Mouse (Mus musculus) stomach, postnatal 0 days (tissue): ENCODE measurements at regions not wholly inside any gene's neighbourhood (a gene's known extent, or its start where the extent isn't known, plus 50 kb on each side); places are given as distances from the start of the nearest gene placed in this dataset.

Experiments used
- ATAC-seq: fragments of 200-750 bp; cut with Nextera tagmentation; 2 replicates; pipeline ENCODE4 v1.8.0; 2017; ENCODE audit not compliant: low FRiP score, low TSS enrichment
- DNase-seq: peaks from one replicate; pipeline ENCODE4 v3.0.0-alpha.2; 2016; ENCODE audit warnings: low spot score
- H3K27ac ChIP-seq: fragments of 300-500 bp; sonication (generic); replicated peaks from 2 replicates; pipeline ENCODE4 v1.5.1; 2014; ENCODE audit warnings: mild to moderate bottlenecking, control low read depth
- H3K27me3 ChIP-seq: fragments of 300-500 bp; sonication (generic); 2 replicates; pipeline ENCODE4 v1.6.1; 2014; ENCODE audit warnings: low read length; ENCODE audit not compliant: control insufficient read depth, insufficient read depth
- H3K36me3 ChIP-seq: fragments of 300-500 bp; sonication (generic); 2 replicates; pipeline ENCODE4 v1.6.1; 2014; ENCODE audit warnings: low read length, mixed read lengths; ENCODE audit not compliant: control insufficient read depth, insufficient read depth
- H3K4me1 ChIP-seq: fragments of 300-500 bp; sonication (generic); replicated peaks from 2 replicates; pipeline ENCODE4 v1.6.1; 2014; ENCODE audit warnings: antibody characterized with exemption; ENCODE audit not compliant: control insufficient read depth, insufficient read depth
- H3K4me2 ChIP-seq: fragments of 300-500 bp; sonication (generic); replicated peaks from 2 replicates; pipeline ENCODE4 v1.6.1; 2014; ENCODE audit warnings: low read depth, mild to moderate bottlenecking, control low read depth, moderate library complexity
- H3K4me3 ChIP-seq: fragments of 300-500 bp; sonication (generic); 2 replicates; pipeline ENCODE4 v1.5.1; 2014; ENCODE audit warnings: low read depth, low read length, control low read depth
- H3K9ac ChIP-seq: fragments of 300-500 bp; sonication (generic); 2 replicates; pipeline ENCODE4 v1.6.1; 2014; ENCODE audit warnings: mild to moderate bottlenecking, low read length, control low read depth, mixed read lengths
- H3K9me3 ChIP-seq: fragments of 300-500 bp; sonication (generic); 2 replicates; pipeline ENCODE4 v1.6.1; 2016; ENCODE audit warnings: low read length; ENCODE audit not compliant: control insufficient read depth
- CTCF ChIP-seq: IDR thresholded peaks from 2 replicates; pipeline ENCODE4 v1.5.1; 2016; ENCODE audit warnings: antibody characterized with exemption, low read depth, mild to moderate bottlenecking, moderate library complexity
- EP300 ChIP-seq: optimal IDR thresholded peaks from 2 replicates; pipeline ENCODE3; 2016; ENCODE audit warnings: antibody characterized with exemption
- WGBS: fragments of 180-500 bp; shearing (Covaris S2); extraction: QIAGEN DNeasy Blood & Tissue Kit; methylation state at CpG from one replicate; pipeline ENCODE4 v1.1.7; 2014; 5-methylcytosine and 5-hydroxymethylcytosine counted together

DNA sequence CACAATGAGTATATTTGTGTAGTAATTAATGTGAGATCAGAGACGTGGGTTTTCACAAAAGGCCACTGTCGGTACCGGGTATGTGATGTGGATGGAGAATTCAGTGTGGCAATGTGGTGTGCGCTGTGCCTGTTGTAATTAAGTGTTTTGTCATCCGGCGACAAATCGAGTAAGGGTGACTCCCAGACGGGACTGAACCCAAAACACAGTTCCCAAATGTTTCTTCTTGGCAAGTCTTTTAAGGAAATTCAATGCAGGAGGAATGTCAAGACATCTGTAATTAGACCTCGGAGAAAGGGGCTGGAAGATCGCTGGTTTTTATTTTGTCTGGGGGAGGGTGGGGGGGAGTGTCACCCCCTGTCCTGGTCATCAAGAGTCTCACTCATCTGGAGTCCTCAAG, 72.3 kb upstream of the Tbx3 start:
- DNase-seq (no peak), ATAC-seq (no peak)

DNA sequence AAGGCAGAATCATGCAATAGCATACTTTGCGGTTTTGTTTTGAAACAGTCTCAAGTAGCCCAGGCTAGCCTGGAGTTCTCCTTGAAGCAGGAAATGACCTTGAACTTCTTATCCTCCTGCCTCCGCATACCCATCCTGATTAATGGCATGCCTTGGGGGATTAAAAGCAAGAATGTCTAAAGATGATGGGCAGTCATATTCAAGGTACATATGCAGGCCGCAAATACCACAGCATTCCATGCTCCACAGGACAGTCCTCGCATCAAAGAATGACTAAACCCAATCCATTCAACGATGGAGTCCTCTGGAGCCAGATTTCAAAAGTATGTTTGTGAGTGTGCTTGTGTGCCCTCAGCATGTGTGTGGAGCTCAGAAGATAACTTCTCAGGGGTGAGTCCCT, 69.1 kb upstream of the Tbx3 start:
- Histone ChIP-seq H3K9me3 (no peaks in the 10 kb centered on the region; the same call in 1 of the 2 replicates), H3K9ac (no peak overlapping the region), H3K4me2 (no peak overlapping the region), H3K4me1 (no peaks in the 10 kb centered on the region), H3K36me3 (no peaks in the 10 kb centered on the region), H3K27me3 (no peaks in the 10 kb centered on the region), H3K4me3 (no peak overlapping the region), H3K27ac (no peak overlapping the region)
- WGBS: 94% methylated on average over 5 of the region's 5 CpGs
- ATAC-seq: no peak
- DNase-seq: no peak
- TF ChIP-seq CTCF (no peak), EP300 (no peak)

More for the DNA sequence above, 72.3 kb upstream of the Tbx3 start:
- H3K9ac ChIP-seq: no peak overlapping the region
- TF ChIP-seq CTCF (no peak), EP300 (no peak)
- H3K36me3 ChIP-seq: no peaks in the 10 kb centered on the region
- no peaks in the 10 kb centered on the region for H3K4me1 ChIP-seq
- H3K27me3 ChIP-seq: no peaks in the 10 kb centered on the region
- H3K4me2 ChIP-seq: no peak overlapping the region
- H3K4me3 ChIP-seq: no peak overlapping the region
- H3K9me3 ChIP-seq: no peaks in the 10 kb centered on the region; the same call in 1 of the 2 replicates
- 50% methylated on average over 10 of the region's 10 CpGs for WGBS
- H3K27ac ChIP-seq: no peak overlapping the region

GRCm38 (mm10) chr5:119602001-119602400, 68.5 kb upstream of the Tbx3 start:
- TF ChIP-seq EP300 (no peak), CTCF (no peak)
- H3K4me3 ChIP-seq: no peak overlapping the region
- ATAC-seq (no peak), DNase-seq (no peak)
- H3K27me3 ChIP-seq: no peaks in the 10 kb centered on the region
- no peak overlapping the region for H3K4me2 ChIP-seq
- H3K9ac ChIP-seq: no peak overlapping the region
- H3K4me1 ChIP-seq: no peaks in the 10 kb centered on the region
- 54% methylated on average over 16 of the region's 16 CpGs for WGBS
- H3K27ac ChIP-seq: no peak overlapping the region
- H3K36me3 ChIP-seq: no peaks in the 10 kb centered on the region
- H3K9me3 ChIP-seq: no peaks in the 10 kb centered on the region; the same call in 1 of the 2 replicates

DNA sequence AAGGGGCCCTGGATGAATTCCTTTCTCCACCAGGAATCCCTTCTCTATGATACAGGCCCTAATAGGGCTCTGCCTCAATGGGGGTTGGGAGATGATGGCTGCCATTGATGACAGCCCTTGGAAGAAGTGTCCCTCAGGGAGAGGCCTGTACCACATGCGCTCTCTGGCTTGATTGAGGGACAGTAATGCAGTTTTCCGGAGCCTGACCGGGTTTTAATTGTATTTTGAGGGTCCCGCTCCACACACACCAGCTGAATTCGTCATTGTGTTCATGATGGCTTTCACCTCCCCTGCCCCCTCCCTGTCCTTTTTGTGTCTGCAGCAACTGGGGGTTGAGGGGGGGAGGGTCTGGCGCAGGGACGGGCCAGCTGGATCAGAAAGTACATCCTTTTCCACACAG, 65.0 kb upstream of the Tbx3 start:
- no peaks in the 10 kb centered on the region for H3K4me1 ChIP-seq
- H3K4me3 ChIP-seq: no peak overlapping the region
- DNase-seq (peak; percentile 26), ATAC-seq (no peak)
- WGBS: 69% methylated on average over 7 of the region's 7 CpGs
- no peak for TF ChIP-seq CTCF
- no peak overlapping the region for H3K27ac ChIP-seq
- no peaks in the 10 kb centered on the region for H3K36me3 ChIP-seq
- H3K9me3 ChIP-seq: no peaks in the 10 kb centered on the region; the same call in 1 of the 2 replicates
- H3K27me3 ChIP-seq: no peaks in the 10 kb centered on the region
- no peak overlapping the region for H3K9ac ChIP-seq
- H3K4me2 ChIP-seq: no peak overlapping the region

- WGBS: 30% methylated on average over 4 of the region's 6 CpGs
- H3K4me1 ChIP-seq: no peaks in the 10 kb centered on the region
- no peaks in the 10 kb centered on the region for H3K27me3 ChIP-seq
- no peak overlapping the region for H3K4me3 ChIP-seq
- no peak overlapping the region for H3K4me2 ChIP-seq
- no peak overlapping the region for H3K27ac ChIP-seq
- no peaks in the 10 kb centered on the region for H3K9me3 ChIP-seq
- ATAC-seq (no peak), DNase-seq (no peak)
- H3K36me3 ChIP-seq: no peaks in the 10 kb centered on the region
- H3K9ac ChIP-seq: no peak overlapping the region
- TF ChIP-seq CTCF (no peak), EP300 (no peak)
Measured at GRCm38 (mm10) chr5:119613413-119613812, 57.1 kb upstream of the Tbx3 start.

- no peaks in the 10 kb centered on the region for H3K4me1 ChIP-seq
Measured at GRCm38 (mm10) chr5:119613981-119614770, 56.3 kb upstream of the Tbx3 start.

More at GRCm38 (mm10) chr5:119613981-119614770, 56.3 kb upstream of the Tbx3 start:
- Histone ChIP-seq H3K4me3 (no peak overlapping the region), H3K27me3 (no peaks in the 10 kb centered on the region), H3K27ac (no peak overlapping the region), H3K4me2 (no peak overlapping the region), H3K9ac (no peak overlapping the region), H3K9me3 (no peaks in the 10 kb centered on the region), H3K36me3 (no peaks in the 10 kb centered on the region)
- ATAC-seq: no peak
- 82% methylated on average over 10 of the region's 10 CpGs for WGBS
- DNase-seq: no peak
- TF ChIP-seq CTCF: no peak
- TF ChIP-seq EP300: no peak
